Mouse (Mus musculus): ENCODE measurements around the gene Crtc3. TPM values are rescaled to one million over a fixed set of nuclear protein-coding genes. Genes with fewer than 3 reads are reported as not detected.

The Crtc3 gene
- polyA plus RNA-seq, 1 experiment from 2014 or later: 20.1 TPM

DNA sequence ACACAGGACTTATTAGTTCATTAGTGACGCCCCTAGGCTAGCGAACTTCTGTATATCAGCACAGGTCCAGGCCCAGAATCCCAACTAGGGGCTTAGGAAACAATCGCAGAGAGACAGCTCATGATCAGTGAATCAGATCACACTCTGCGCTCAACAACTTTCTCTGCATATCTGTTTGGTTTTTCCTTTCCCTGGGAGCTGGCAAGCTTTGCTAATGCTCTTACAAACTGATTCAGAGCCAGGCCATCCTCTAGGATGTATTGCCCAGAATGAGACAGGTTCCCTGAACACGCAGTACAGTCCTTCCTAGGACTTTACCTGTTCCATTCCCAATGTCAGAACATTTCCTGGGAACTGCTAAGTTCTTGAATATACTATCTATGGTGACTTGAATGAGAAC lies 61.7 kb downstream of the Crtc3 start:
- Histone ChIP-seq H3K9ac (replicated peaks; ENCODE audit: low read depth, low read length) (no peak overlapping the region), H3K27ac (ENCODE audit: low read length) (no peak overlapping the region), H3K36me3 (ENCODE audit: control insufficient read depth, insufficient read depth) (0 out of 2 replicates have a peak, but pooled peaks cover 2% of the 10 kb centered on the region), H3K4me2 (ENCODE audit: low read length) (no peak overlapping the region), H3K4me3 (replicated peaks; ENCODE audit: low read length) (no peak overlapping the region), H3K4me1 (replicated peaks; ENCODE audit: control insufficient read depth, insufficient read depth, low read length) (peaks cover 17% of the 10 kb centered on the region), H3K27me3 (replicated peaks; ENCODE audit: control insufficient read depth, insufficient read depth, low read length) (no peaks in the 10 kb centered on the region), H3K9me3 (ENCODE audit: control insufficient read depth, low read length) (no peaks in the 10 kb centered on the region)
- ATAC-seq: no peak
- WGBS: 86% methylated on average over 5 of the region's 5 CpGs

DNA sequence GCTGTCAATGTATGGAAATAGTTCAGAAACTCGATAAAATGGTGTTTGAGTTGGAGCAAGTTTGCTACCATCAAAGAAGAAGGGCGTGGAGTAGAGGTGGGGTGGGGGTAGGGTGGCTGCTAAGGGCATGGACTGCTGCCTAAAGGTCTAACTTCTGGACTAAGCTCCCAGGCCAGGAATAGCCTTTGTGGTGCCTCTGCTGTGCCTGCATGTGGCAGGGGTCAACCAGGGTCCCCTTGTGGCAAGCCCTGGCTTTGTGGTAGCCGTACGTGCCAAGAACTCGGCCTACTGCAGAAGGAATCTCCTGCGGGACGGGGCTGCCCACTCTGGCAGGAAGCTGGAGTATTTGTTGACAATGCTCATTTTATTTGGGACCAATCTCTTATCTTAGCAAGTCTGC lies 62.8 kb downstream of the Crtc3 start:
- no peak overlapping the region for H3K27ac ChIP-seq (ENCODE audit: low read length)
- H3K4me3 ChIP-seq (replicated peaks; ENCODE audit: low read length): no peak overlapping the region
- no peak for ATAC-seq
- no peaks in the 10 kb centered on the region for H3K27me3 ChIP-seq (replicated peaks; ENCODE audit: control insufficient read depth, insufficient read depth, low read length)
- peaks cover 17% of the 10 kb centered on the region for H3K4me1 ChIP-seq (replicated peaks; ENCODE audit: control insufficient read depth, insufficient read depth, low read length)
- WGBS: 90% methylated on average over 7 of the region's 7 CpGs
- no peak overlapping the region for H3K9ac ChIP-seq (replicated peaks; ENCODE audit: low read depth, low read length)
- H3K4me2 ChIP-seq (ENCODE audit: low read length): no peak overlapping the region
- no peaks in the 10 kb centered on the region for H3K9me3 ChIP-seq (ENCODE audit: control insufficient read depth, low read length)
- 0 out of 2 replicates have a peak, but pooled peaks cover 2% of the 10 kb centered on the region for H3K36me3 ChIP-seq (ENCODE audit: control insufficient read depth, insufficient read depth)

- Histone ChIP-seq H3K27me3 (replicated peaks; ENCODE audit: control insufficient read depth, insufficient read depth, low read length) (no peaks in the 10 kb centered on the region), H3K27ac (ENCODE audit: low read length) (no peak overlapping the region), H3K36me3 (ENCODE audit: control insufficient read depth, insufficient read depth) (0 out of 2 replicates have a peak, but pooled peaks cover 2% of the 10 kb centered on the region), H3K9ac (replicated peaks; ENCODE audit: low read depth, low read length) (no peak overlapping the region), H3K9me3 (ENCODE audit: control insufficient read depth, low read length) (no peaks in the 10 kb centered on the region), H3K4me1 (replicated peaks; ENCODE audit: control insufficient read depth, insufficient read depth, low read length) (peaks cover 4% of the 10 kb centered on the region), H3K4me3 (replicated peaks; ENCODE audit: low read length) (no peak overlapping the region), H3K4me2 (ENCODE audit: low read length) (no peak overlapping the region)
- WGBS: 81% methylated on average over 5 of the region's 5 CpGs
- no peak for ATAC-seq
Observed at GRCm38 (mm10) chr7:80623276-80623675, 65.4 kb downstream of the Crtc3 start.

- H3K4me1 ChIP-seq (replicated peaks; ENCODE audit: control insufficient read depth, insufficient read depth, low read length): no peaks in the 10 kb centered on the region
- H3K27me3 ChIP-seq (replicated peaks; ENCODE audit: control insufficient read depth, insufficient read depth, low read length): no peaks in the 10 kb centered on the region
- WGBS: 74% methylated on average over 9 of the region's 9 CpGs
- no peak overlapping the region for H3K27ac ChIP-seq (ENCODE audit: low read length)
- no peak overlapping the region for H3K4me3 ChIP-seq (replicated peaks; ENCODE audit: low read length)
- no peak overlapping the region for H3K4me2 ChIP-seq (ENCODE audit: low read length)
- H3K36me3 ChIP-seq (ENCODE audit: control insufficient read depth, insufficient read depth): no peaks in the 10 kb centered on the region
- no peak overlapping the region for H3K9ac ChIP-seq (replicated peaks; ENCODE audit: low read depth, low read length)
- no peak for ATAC-seq
- H3K9me3 ChIP-seq (ENCODE audit: control insufficient read depth, low read length): no peaks in the 10 kb centered on the region
Observed at GRCm38 (mm10) chr7:80616096-80616495, 72.6 kb downstream of the Crtc3 start.

DNA sequence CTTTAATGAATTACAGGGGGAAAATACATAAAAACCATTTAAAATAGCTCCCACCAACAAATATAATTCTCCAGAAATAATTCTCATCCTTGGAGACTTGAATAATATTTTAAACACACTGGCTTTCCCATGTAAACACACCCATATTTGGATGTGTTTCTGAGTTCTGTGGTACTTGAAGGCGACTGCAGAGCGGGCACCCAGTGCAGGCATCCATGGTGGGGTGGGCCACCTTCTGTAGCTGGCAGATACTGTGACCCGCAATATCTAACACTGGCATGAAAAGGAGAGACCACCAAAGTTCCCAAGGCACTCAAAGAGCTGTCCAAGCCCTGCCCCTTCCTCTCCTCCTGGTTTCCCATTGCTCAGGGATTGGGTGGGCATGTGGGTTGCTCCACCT lies 74.6 kb downstream of the Crtc3 start:
- H3K4me1 ChIP-seq (replicated peaks; ENCODE audit: control insufficient read depth, insufficient read depth, low read length): no peaks in the 10 kb centered on the region
- H3K4me3 ChIP-seq (replicated peaks; ENCODE audit: low read length): no peak overlapping the region
- ATAC-seq: no peak
- no peaks in the 10 kb centered on the region for H3K27me3 ChIP-seq (replicated peaks; ENCODE audit: control insufficient read depth, insufficient read depth, low read length)
- no peak overlapping the region for H3K9ac ChIP-seq (replicated peaks; ENCODE audit: low read depth, low read length)
- no peak overlapping the region for H3K4me2 ChIP-seq (ENCODE audit: low read length)
- no peak overlapping the region for H3K27ac ChIP-seq (ENCODE audit: low read length)
- WGBS: 93% methylated on average over 3 of the region's 3 CpGs
- H3K36me3 ChIP-seq (ENCODE audit: control insufficient read depth, insufficient read depth): peaks cover 6% of the 10 kb centered on the region
- H3K9me3 ChIP-seq (ENCODE audit: control insufficient read depth, low read length): no peaks in the 10 kb centered on the region

DNA sequence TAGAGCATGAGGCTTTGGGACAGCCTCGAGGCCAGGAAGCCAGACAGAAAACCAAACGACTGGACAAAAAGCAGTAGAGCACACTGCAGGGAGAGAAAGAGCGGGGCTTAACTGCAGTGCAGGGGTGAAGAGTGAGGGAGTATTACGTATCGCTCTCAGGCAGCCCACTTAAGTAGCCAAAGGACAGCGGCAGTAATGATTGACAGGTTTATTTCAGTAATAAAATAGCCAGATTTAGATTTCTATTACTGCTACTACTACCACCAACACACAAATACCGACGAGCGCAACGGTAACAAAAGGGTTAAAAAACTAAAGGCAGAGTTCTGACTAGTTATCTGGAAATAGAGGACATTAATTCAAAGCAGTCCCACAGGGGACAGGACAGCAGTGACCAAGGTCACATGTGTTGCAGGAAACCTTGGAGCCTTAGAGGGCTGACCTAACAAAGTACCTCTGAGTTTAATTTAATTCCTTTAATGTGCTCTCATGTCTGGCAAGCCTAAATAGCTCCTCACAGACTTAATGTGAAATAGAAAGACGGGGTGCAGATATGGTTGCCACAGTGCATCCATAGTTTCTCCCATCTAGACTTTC lies 76.4 kb downstream of the Crtc3 start:
- Histone ChIP-seq H3K36me3 (ENCODE audit: control insufficient read depth, insufficient read depth) (peaks cover 6% of the 10 kb centered on the region), H3K4me2 (ENCODE audit: low read length) (no peak overlapping the region), H3K4me3 (replicated peaks; ENCODE audit: low read length) (no peak overlapping the region), H3K27ac (ENCODE audit: low read length) (no peak overlapping the region), H3K9ac (replicated peaks; ENCODE audit: low read depth, low read length) (no peak overlapping the region), H3K27me3 (replicated peaks; ENCODE audit: control insufficient read depth, insufficient read depth, low read length) (no peaks in the 10 kb centered on the region), H3K4me1 (replicated peaks; ENCODE audit: control insufficient read depth, insufficient read depth, low read length) (no peaks in the 10 kb centered on the region), H3K9me3 (ENCODE audit: control insufficient read depth, low read length) (no peaks in the 10 kb centered on the region)
- whole genome bisulfite sequencing: 61% methylated on average over 11 of the region's 11 CpGs
- ATAC-seq: no peak

- peak; percentile 47; the same call in 1 of the 2 replicates for ATAC-seq
- H3K27ac ChIP-seq (ENCODE audit: low read length): no peak overlapping the region
- no peak overlapping the region for H3K4me2 ChIP-seq (ENCODE audit: low read length)
- H3K27me3 ChIP-seq (replicated peaks; ENCODE audit: control insufficient read depth, insufficient read depth, low read length): no peaks in the 10 kb centered on the region
- no peaks in the 10 kb centered on the region for H3K9me3 ChIP-seq (ENCODE audit: control insufficient read depth, low read length)
- H3K4me3 ChIP-seq (replicated peaks; ENCODE audit: low read length): no peak overlapping the region
- no peaks in the 10 kb centered on the region for H3K4me1 ChIP-seq (replicated peaks; ENCODE audit: control insufficient read depth, insufficient read depth, low read length)
- peaks cover 6% of the 10 kb centered on the region for H3K36me3 ChIP-seq (ENCODE audit: control insufficient read depth, insufficient read depth)
- WGBS: 76% methylated on average over 7 of the region's 7 CpGs
- H3K9ac ChIP-seq (replicated peaks; ENCODE audit: low read depth, low read length): no peak overlapping the region
Observed at GRCm38 (mm10) chr7:80611646-80612045, 77.0 kb downstream of the Crtc3 start.

GRCm38 (mm10) chr7:80607503-80607902 lies 81.2 kb downstream of the Crtc3 start:
- WGBS: 53% methylated on average over 2 of the region's 2 CpGs

GRCm38 (mm10) chr7:80606435-80606834 lies 82.2 kb downstream of the Crtc3 start:
- ATAC-seq: no peak
- H3K9ac ChIP-seq (replicated peaks; ENCODE audit: low read depth, low read length): no peak overlapping the region
- H3K4me2 ChIP-seq (ENCODE audit: low read length): no peak overlapping the region
- 89% methylated on average over 4 of the region's 4 CpGs for WGBS
- H3K4me3 ChIP-seq (replicated peaks; ENCODE audit: low read length): no peak overlapping the region
- no peaks in the 10 kb centered on the region for H3K9me3 ChIP-seq (ENCODE audit: control insufficient read depth, low read length)
- H3K27ac ChIP-seq (ENCODE audit: low read length): no peak overlapping the region
- H3K36me3 ChIP-seq (ENCODE audit: control insufficient read depth, insufficient read depth): peaks cover 6% of the 10 kb centered on the region
- H3K27me3 ChIP-seq (replicated peaks; ENCODE audit: control insufficient read depth, insufficient read depth, low read length): no peaks in the 10 kb centered on the region
- no peaks in the 10 kb centered on the region; the same call in 1 of the 2 replicates for H3K4me1 ChIP-seq (replicated peaks; ENCODE audit: control insufficient read depth, insufficient read depth, low read length)

More at GRCm38 (mm10) chr7:80607503-80607902, 81.2 kb downstream of the Crtc3 start:
- Histone ChIP-seq H3K4me2 (ENCODE audit: low read length) (no peak overlapping the region), H3K4me3 (replicated peaks; ENCODE audit: low read length) (no peak overlapping the region), H3K27me3 (replicated peaks; ENCODE audit: control insufficient read depth, insufficient read depth, low read length) (no peaks in the 10 kb centered on the region), H3K27ac (ENCODE audit: low read length) (no peak overlapping the region), H3K9ac (replicated peaks; ENCODE audit: low read depth, low read length) (no peak overlapping the region), H3K4me1 (replicated peaks; ENCODE audit: control insufficient read depth, insufficient read depth, low read length) (no peaks in the 10 kb centered on the region; the same call in 1 of the 2 replicates), H3K9me3 (ENCODE audit: control insufficient read depth, low read length) (no peaks in the 10 kb centered on the region), H3K36me3 (ENCODE audit: control insufficient read depth, insufficient read depth) (peaks cover 6% of the 10 kb centered on the region)
- no peak for ATAC-seq

DNA sequence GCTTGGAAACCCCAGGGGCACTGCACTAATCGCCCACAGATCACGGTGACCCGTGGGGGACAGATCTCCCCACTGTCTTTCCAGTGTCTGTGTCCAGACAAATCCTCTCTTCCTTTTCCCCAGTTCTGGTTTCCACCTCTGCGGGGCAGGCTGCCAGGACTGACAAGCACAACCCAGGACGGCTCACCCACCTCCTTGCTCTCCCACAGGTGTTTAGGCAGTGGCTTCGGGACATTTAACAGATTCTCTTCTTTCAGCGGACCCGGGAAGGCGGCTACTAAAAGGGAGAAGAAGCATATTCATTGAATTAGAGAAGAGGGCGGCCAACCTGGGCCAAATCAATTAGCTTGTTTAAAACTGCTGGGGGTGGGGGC lies 83.1 kb downstream of the Crtc3 start:
- Histone ChIP-seq H3K9me3 (ENCODE audit: control insufficient read depth, low read length) (no peaks in the 10 kb centered on the region), H3K27ac (ENCODE audit: low read length) (no peak overlapping the region)
- ATAC-seq: no peak

More for the DNA sequence above, 83.1 kb downstream of the Crtc3 start:
- Histone ChIP-seq H3K4me3 (replicated peaks; ENCODE audit: low read length) (no peak overlapping the region), H3K9ac (replicated peaks; ENCODE audit: low read depth, low read length) (no peak overlapping the region), H3K27me3 (replicated peaks; ENCODE audit: control insufficient read depth, insufficient read depth, low read length) (no peaks in the 10 kb centered on the region), H3K4me1 (replicated peaks; ENCODE audit: control insufficient read depth, insufficient read depth, low read length) (no peaks in the 10 kb centered on the region; the same call in 1 of the 2 replicates), H3K4me2 (ENCODE audit: low read length) (no peak overlapping the region), H3K36me3 (ENCODE audit: control insufficient read depth, insufficient read depth) (peaks cover 6% of the 10 kb centered on the region)
- WGBS: 5% methylated on average over 10 of the region's 10 CpGs
